Mouse (Mus musculus) lung, embryonic 14.5 days (tissue): Measurements from ENCODE around the gene Wrb. TPM values are rescaled to one million over a fixed set of nuclear protein-coding genes. Genes with fewer than 3 reads are reported as not detected.
"Not testable (repeated sequence)": the region's sequence is repeated elsewhere in the genome, so short reads cannot be mapped to it uniquely, and the experiment has no call there.

Source experiments
- ATAC-seq: fragments of 200-750 bp; cut with Nextera tagmentation; 2 replicates; pipeline ENCODE4 v1.8.0; 2017; ENCODE audit warnings: mild to moderate bottlenecking, moderate TSS enrichment, moderate library complexity; ENCODE audit not compliant: insufficient read depth
- DNase-seq: peaks from one replicate; pipeline ENCODE4 v3.0.0-alpha.2; 2015
- H3K27ac ChIP-seq: fragments of 300-500 bp; sonication (generic); 2 replicates; pipeline ENCODE4 v1.5.1; 2014; ENCODE audit warnings: low read depth, mild to moderate bottlenecking, moderate library complexity
- H3K27me3 ChIP-seq: fragments of 300-500 bp; sonication (generic); 2 replicates; pipeline ENCODE4 v1.6.1; 2014; ENCODE audit warnings: low read length, control low read depth; ENCODE audit not compliant: insufficient read depth
- H3K36me3 ChIP-seq: fragments of 300-500 bp; sonication (generic); 2 replicates; pipeline ENCODE4 v1.6.1; 2014; ENCODE audit warnings: control low read depth; ENCODE audit not compliant: insufficient read depth
- H3K4me1 ChIP-seq: fragments of 300-500 bp; sonication (generic); 2 replicates; pipeline ENCODE4 v1.6.1; 2014; ENCODE audit warnings: antibody characterized with exemption, control low read depth; ENCODE audit not compliant: insufficient read depth
- H3K4me2 ChIP-seq: fragments of 300-500 bp; sonication (generic); 2 replicates; pipeline ENCODE4 v1.6.1; 2014; ENCODE audit warnings: mild to moderate bottlenecking
- H3K4me3 ChIP-seq: fragments of 300-500 bp; sonication (generic); 2 replicates; pipeline ENCODE4 v1.5.1; 2014; ENCODE audit warnings: low read depth, low read length
- H3K9ac ChIP-seq: fragments of 300-500 bp; sonication (generic); 2 replicates; pipeline ENCODE4 v1.6.1; 2014
- H3K9me3 ChIP-seq: fragments of 300-500 bp; sonication (generic); 2 replicates; pipeline ENCODE4 v1.6.1; 2016; ENCODE audit warnings: low read depth, low read length, control low read depth
- CTCF ChIP-seq: IDR thresholded peaks from 2 replicates; pipeline ENCODE4 v1.5.1; 2016; ENCODE audit warnings: antibody characterized with exemption, low read depth
- WGBS: fragments of 180-500 bp; shearing (Covaris S2); extraction: QIAGEN DNeasy Blood & Tissue Kit; methylation state at CpG from one replicate; pipeline ENCODE4 v1.1.7; 2014; 5-methylcytosine and 5-hydroxymethylcytosine counted together
- polyA plus RNA-seq: library from polyadenylated mRNA; unstranded; fragments of >200 nt; fragmentation: Nextera tagmentation; extraction: Ambion mirVana; gene quantifications from 2 replicates; pipeline ENCODE4 v1.2.1, GENCODE M21; 2014

The Wrb gene
- 53.3 and 56.2 TPM in 2 replicates for polyA plus RNA-seq

DNA sequence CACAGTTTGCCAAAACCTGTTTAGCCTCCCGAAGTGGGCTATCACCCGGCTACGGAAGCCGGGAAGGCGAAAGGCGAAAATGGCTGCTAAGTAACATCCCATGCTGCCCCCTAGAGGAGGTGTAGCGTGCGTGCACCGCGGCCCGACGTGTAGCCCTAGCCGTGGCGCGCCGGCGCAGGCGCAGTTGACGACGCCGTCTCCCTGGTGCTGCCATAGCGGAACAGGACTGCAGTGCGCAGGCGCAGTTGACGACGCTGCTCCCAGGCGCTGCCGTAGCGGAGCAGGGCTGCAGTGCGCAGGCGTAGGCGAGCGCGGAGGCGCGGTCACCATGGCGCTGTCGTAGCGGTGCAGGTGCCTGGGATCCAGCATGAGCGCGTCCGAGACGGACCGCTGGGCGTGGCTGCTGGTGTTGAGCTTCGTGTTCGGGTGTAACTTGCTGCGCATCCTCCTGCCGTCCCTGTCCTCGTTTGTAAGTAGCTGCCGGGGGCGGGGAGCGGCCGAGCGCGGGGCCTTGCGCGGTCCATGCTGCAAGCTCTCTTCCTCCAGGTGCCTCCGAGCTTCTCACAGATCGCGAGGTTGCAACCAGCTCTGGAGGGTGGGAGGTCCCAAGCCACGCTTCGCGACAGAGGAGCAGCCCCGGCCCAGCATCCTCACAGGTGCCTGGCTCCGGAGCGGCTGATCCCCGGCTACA, at the start of gene Wrb:
Wrb (plus strand) TSS at position 298 of the 691 bp plus-strand sequence.
- under 1% methylated on average over 68 of the region's 68 CpGs for WGBS
- peak; percentile 97 for TF ChIP-seq CTCF
- no peaks in the 10 kb centered on the region; the same call in 1 of the 2 replicates for H3K9me3 ChIP-seq
- H3K36me3 ChIP-seq, result 0 out of 2 replicates have a peak, but pooled peaks cover 3% of the 10 kb centered on the region
- H3K27ac ChIP-seq, result no peak within 1 kb of the TSS; the same call in 1 of the 2 replicates
- ATAC-seq, result peak; percentile 96
- peak within 1 kb of the TSS; percentile 69 for H3K9ac ChIP-seq
- H3K27me3 ChIP-seq, result no peaks in the 10 kb centered on the region
- DNase-seq, result peak; percentile 100
- peak within 1 kb of the TSS; percentile 77 for H3K4me3 ChIP-seq
- H3K4me2 ChIP-seq, result peak within 1 kb of the TSS; percentile 74
- no peaks in the 10 kb centered on the region for H3K4me1 ChIP-seq

DNA sequence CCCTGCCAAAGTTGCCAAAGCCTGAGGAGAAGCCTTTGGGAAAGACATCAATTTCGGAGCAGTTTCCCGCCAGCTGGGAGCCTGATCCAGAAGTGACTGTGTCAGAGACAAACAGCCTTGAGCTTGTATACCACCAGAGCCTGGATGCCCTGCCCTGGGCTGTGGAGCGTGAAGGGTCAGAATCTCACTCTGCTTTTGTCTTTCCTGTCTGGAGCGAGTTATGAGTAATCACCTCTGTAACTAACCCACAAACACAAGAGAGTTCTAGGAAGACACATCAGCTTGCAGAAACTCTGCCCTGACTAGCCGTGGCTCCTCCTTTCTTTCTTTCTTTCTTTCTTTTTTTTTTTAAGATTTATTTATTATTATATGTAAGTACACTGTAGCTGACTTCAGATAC, 49.2 kb upstream of the Wrb start:
- Histone ChIP-seq H3K27me3 (no peaks in the 10 kb centered on the region), H3K36me3 (no peaks in the 10 kb centered on the region), H3K27ac (no peak overlapping the region), H3K4me1 (peaks cover 4% of the 10 kb centered on the region; the same call in 1 of the 2 replicates), H3K9ac (no peak overlapping the region), H3K4me2 (no peak overlapping the region), H3K4me3 (no peak overlapping the region), H3K9me3 (no peaks in the 10 kb centered on the region)
- 71% methylated on average over 5 of the region's 5 CpGs for WGBS
- DNase-seq (no peak), ATAC-seq (no peak)
- no peak for TF ChIP-seq CTCF

DNA sequence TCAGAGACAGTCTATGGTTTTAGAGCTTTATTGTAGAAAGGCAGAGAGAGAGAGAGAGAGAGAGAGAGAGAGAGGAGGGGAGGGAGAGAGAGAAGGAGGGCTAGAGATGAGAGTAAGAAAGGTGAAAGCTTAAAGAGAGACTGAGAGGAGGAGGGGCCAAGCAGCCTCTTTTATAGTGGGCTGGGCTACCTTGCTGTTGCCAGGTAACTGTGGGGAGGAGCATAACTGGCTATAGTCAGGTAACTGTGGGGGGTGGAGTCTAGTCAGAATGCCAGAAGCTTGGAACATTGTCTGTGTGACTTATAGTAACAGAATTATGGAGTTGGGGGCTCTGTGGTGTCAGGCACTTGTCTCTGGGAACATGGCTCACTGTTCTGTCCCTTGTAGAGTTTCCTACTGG, 47.4 kb upstream of the Wrb start:
- ATAC-seq, H3K27ac ChIP-seq, H3K4me2 ChIP-seq, H3K4me3 ChIP-seq, H3K4me1 ChIP-seq, H3K9me3 ChIP-seq, DNase-seq, H3K36me3 ChIP-seq, H3K9ac ChIP-seq, H3K27me3 ChIP-seq: not testable (repeated sequence)

DNA sequence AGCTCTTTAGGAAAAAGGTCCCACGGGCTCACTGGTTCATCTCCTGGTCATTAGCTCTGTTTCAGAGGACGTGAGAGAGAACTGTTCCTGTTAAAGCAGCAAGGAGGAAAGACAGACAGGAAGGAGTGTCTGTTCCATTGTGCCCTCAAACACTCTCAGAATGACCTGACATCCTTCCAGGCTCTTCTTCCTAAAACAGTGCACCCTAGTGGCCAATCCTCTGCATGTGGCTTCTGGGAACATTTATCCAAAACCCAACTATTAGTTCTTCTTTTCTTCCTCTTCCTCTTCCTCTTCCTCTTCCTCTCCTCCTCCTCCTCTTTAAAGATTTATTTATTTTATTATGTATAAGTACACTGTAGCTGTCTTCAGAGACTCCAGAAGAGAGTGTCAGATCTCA, 42.2 kb upstream of the Wrb start:
- no peak overlapping the region for H3K4me2 ChIP-seq
- no peaks in the 10 kb centered on the region for H3K9me3 ChIP-seq
- no peak overlapping the region for H3K9ac ChIP-seq
- no peaks in the 10 kb centered on the region for H3K4me1 ChIP-seq
- 33% methylated on average over 2 of the region's 2 CpGs for WGBS
- ATAC-seq, result no peak
- no peaks in the 10 kb centered on the region for H3K27me3 ChIP-seq
- no peak overlapping the region for H3K27ac ChIP-seq
- no peaks in the 10 kb centered on the region for H3K36me3 ChIP-seq
- DNase-seq, result peak; percentile 55
- no peak overlapping the region for H3K4me3 ChIP-seq
- peak; percentile 57 for TF ChIP-seq CTCF

DNA sequence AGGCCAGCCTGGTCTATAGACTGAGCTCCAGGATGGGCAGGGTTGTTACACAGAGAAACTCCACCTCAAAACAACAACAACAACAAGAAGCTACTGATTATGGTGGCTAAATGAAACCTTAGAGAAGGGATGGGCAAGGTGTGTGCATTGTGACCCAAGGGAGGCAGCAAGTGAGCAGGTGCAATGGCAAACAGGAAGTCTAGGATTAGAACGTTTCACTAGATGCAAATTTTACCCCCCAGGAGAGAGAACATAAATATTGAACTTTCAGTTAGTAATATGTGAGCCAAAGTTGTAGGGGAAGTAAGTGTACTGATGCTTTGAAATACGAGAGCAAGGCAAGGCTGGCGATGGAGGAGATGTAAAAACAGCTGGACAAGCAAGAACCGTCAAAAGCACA, 35.5 kb upstream of the Wrb start:
- ATAC-seq (no peak), DNase-seq (no peak)
- Histone ChIP-seq H3K4me3 (no peak overlapping the region), H3K4me1 (no peaks in the 10 kb centered on the region), H3K9ac (no peak overlapping the region), H3K27ac (no peak overlapping the region), H3K27me3 (no peaks in the 10 kb centered on the region), H3K9me3 (no peaks in the 10 kb centered on the region), H3K36me3 (no peaks in the 10 kb centered on the region), H3K4me2 (no peak overlapping the region)
- 53% methylated on average over 4 of the region's 4 CpGs for WGBS
- TF ChIP-seq CTCF, result no peak

DNA sequence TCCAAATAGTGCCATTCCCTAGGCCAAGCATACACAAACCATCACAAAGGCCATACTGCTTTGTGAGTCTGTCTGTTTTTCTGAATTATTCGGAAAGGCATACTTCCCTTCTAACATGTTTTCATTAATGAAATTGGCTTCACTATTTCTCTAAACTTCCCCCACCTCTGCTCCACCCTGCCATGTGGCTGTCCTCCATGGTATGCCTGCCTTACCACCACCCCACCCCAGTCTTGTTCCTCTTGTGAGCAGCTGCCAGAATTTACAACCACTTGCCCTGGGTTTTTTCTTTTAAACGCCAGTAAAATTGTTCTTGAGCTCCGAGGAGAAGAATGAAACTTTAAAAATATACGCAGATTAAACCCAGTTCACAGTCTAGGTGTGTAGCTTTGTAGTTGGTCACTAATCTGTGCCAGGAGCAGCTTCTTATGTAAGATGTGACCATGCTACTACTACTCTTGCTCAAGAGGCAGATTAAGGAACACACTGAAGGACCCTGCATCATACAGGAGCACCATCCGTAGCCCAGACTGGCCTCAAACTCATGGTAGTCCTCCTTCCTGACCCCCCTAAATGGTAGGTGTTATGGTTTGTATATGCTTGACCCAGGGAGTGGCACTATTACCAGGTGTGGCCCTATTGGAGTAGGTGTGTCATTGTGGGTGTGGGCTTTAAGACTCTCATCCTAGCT, 34.4 kb upstream of the Wrb start:
- Histone ChIP-seq H3K27me3 (no peaks in the 10 kb centered on the region), H3K9me3 (no peaks in the 10 kb centered on the region), H3K4me3 (no peak overlapping the region), H3K4me2 (no peak overlapping the region), H3K4me1 (no peaks in the 10 kb centered on the region), H3K36me3 (no peaks in the 10 kb centered on the region), H3K27ac (no peak overlapping the region), H3K9ac (no peak overlapping the region)
- ATAC-seq, result no peak
- WGBS, result 80% methylated on average over 5 of the region's 5 CpGs
- DNase-seq, result no peak
- TF ChIP-seq CTCF, result no peak

DNA sequence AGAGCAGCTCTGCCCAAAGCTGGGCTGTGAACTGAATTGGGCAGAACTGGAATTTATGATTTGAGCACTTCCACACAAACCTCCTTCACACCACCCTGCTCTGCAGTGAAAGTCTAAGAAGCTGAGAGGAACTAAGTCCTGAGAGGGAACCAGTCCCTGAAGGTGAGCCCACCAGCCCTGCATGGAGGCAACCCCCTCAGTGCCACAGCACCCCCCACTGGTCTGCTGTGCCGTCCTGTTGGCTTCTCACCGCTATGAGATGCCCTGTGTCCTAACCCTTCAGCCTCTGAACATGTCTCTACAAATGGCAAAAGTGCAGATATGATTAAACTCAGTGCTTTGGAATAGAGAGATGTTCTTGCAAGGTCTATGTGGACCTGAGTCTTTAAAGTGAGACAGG, 32.4 kb upstream of the Wrb start:
- no peak for DNase-seq
- no peak overlapping the region for H3K27ac ChIP-seq
- H3K9me3 ChIP-seq, result no peaks in the 10 kb centered on the region
- no peak overlapping the region for H3K9ac ChIP-seq
- H3K4me1 ChIP-seq, result no peaks in the 10 kb centered on the region
- no peaks in the 10 kb centered on the region for H3K36me3 ChIP-seq
- no peak for ATAC-seq
- no peak for TF ChIP-seq CTCF
- no peak overlapping the region for H3K4me3 ChIP-seq
- no peak overlapping the region for H3K4me2 ChIP-seq
- no peaks in the 10 kb centered on the region for H3K27me3 ChIP-seq
- WGBS, result 42% methylated on average over 2 of the region's 2 CpGs
